Mouse (Mus musculus): ENCODE data around the gene Peg10. TPM values are rescaled to one million over a fixed set of nuclear protein-coding genes. Genes with fewer than 3 reads are reported as not detected.
"Not testable (repeated sequence)": the region's sequence is repeated elsewhere in the genome, so short reads cannot be mapped to it uniquely, and the experiment has no call there.

Gene Peg10
- polyA plus RNA-seq, 1 experiment = 0.91 TPM

- no peak overlapping the region for H3K27ac ChIP-seq (replicated peaks; ENCODE audit: low read depth, low read length)
- no peak overlapping the region for H3K4me3 ChIP-seq (ENCODE audit: insufficient read depth, low read depth, low read length)
- no peaks in the 10 kb centered on the region for H3K4me1 ChIP-seq (ENCODE audit: control insufficient read depth, insufficient read depth, insufficient read length, low read length)
Measured at GRCm38 (mm10) chr6:4738717-4739116, 8.4 kb upstream of the Peg10 start.

GRCm38 (mm10) chr6:4739522-4740355, 7.4 kb upstream of the Peg10 start:
- Histone ChIP-seq H3K4me1 (ENCODE audit: control insufficient read depth, insufficient read depth, insufficient read length, low read length) (no peaks in the 10 kb centered on the region), H3K4me3 (ENCODE audit: insufficient read depth, low read depth, low read length) (no peak overlapping the region), H3K27ac (replicated peaks; ENCODE audit: low read depth, low read length) (no peak overlapping the region)

- Histone ChIP-seq H3K27ac (replicated peaks; ENCODE audit: low read depth, low read length) (no peak overlapping the region), H3K4me1 (ENCODE audit: control insufficient read depth, insufficient read depth, insufficient read length, low read length) (no peaks in the 10 kb centered on the region), H3K4me3 (ENCODE audit: insufficient read depth, low read depth, low read length) (no peak overlapping the region)
Measured at GRCm38 (mm10) chr6:4740511-4740910, 6.6 kb upstream of the Peg10 start.

GRCm38 (mm10) chr6:4746036-4746695, 940 bp upstream of the Peg10 start:
- Histone ChIP-seq H3K4me1 (ENCODE audit: control insufficient read depth, insufficient read depth, insufficient read length, low read length) (no peaks in the 10 kb centered on the region), H3K27ac (replicated peaks; ENCODE audit: low read depth, low read length) (peak overlapping the region; percentile 67; the same call in 1 of the 2 replicates), H3K4me3 (ENCODE audit: insufficient read depth, low read depth, low read length) (peak overlapping the region; percentile 93)

GRCm38 (mm10) chr6:4747677-4748505, 785 bp downstream of the Peg10 start:
- Histone ChIP-seq H3K27ac (replicated peaks; ENCODE audit: low read depth, low read length) (no peak overlapping the region), H3K4me3 (ENCODE audit: insufficient read depth, low read depth, low read length) (peak overlapping the region; percentile 56), H3K4me1 (ENCODE audit: control insufficient read depth, insufficient read depth, insufficient read length, low read length) (no peaks in the 10 kb centered on the region)

GRCm38 (mm10) chr6:4748506-4748961, 1.4 kb downstream of the Peg10 start:
- no peaks in the 10 kb centered on the region for H3K4me1 ChIP-seq (ENCODE audit: control insufficient read depth, insufficient read depth, insufficient read length, low read length)
- H3K27ac ChIP-seq (replicated peaks; ENCODE audit: low read depth, low read length) = no peak overlapping the region
- peak overlapping the region; percentile 56 for H3K4me3 ChIP-seq (ENCODE audit: insufficient read depth, low read depth, low read length)

GRCm38 (mm10) chr6:4749091-4749490, 2.0 kb downstream of the Peg10 start:
- H3K27ac ChIP-seq (replicated peaks; ENCODE audit: low read depth, low read length) = no peak overlapping the region
- H3K4me3 ChIP-seq (ENCODE audit: insufficient read depth, low read depth, low read length) = no peak overlapping the region
- H3K4me1 ChIP-seq (ENCODE audit: control insufficient read depth, insufficient read depth, insufficient read length, low read length) = no peaks in the 10 kb centered on the region

- no peak overlapping the region for H3K4me3 ChIP-seq (ENCODE audit: insufficient read depth, low read depth, low read length)
- no peak overlapping the region for H3K27ac ChIP-seq (replicated peaks; ENCODE audit: low read depth, low read length)
- no peaks in the 10 kb centered on the region for H3K4me1 ChIP-seq (ENCODE audit: control insufficient read depth, insufficient read depth, insufficient read length, low read length)
Measured at GRCm38 (mm10) chr6:4751355-4751754, 4.2 kb downstream of the Peg10 start.

- no peaks in the 10 kb centered on the region for H3K4me1 ChIP-seq (ENCODE audit: control insufficient read depth, insufficient read depth, insufficient read length, low read length)
- no peak overlapping the region for H3K4me3 ChIP-seq (ENCODE audit: insufficient read depth, low read depth, low read length)
- no peak overlapping the region for H3K27ac ChIP-seq (replicated peaks; ENCODE audit: low read depth, low read length)
Measured at GRCm38 (mm10) chr6:4754286-4754685, 7.2 kb downstream of the Peg10 start.

- Histone ChIP-seq H3K27ac (replicated peaks; ENCODE audit: low read depth, low read length) (no peak overlapping the region), H3K4me1 (ENCODE audit: control insufficient read depth, insufficient read depth, insufficient read length, low read length) (no peaks in the 10 kb centered on the region), H3K4me3 (ENCODE audit: insufficient read depth, low read depth, low read length) (no peak overlapping the region)
Measured at GRCm38 (mm10) chr6:4754886-4755285, 7.8 kb downstream of the Peg10 start.

- not testable (repeated sequence) for H3K4me1 ChIP-seq (ENCODE audit: control insufficient read depth, insufficient read depth, insufficient read length, low read length); H3K27ac ChIP-seq (replicated peaks; ENCODE audit: low read depth, low read length); H3K4me3 ChIP-seq (ENCODE audit: insufficient read depth, low read depth, low read length)
Measured at GRCm38 (mm10) chr6:4761415-4762142, 14.5 kb downstream of the Peg10 start.

- H3K4me3 ChIP-seq (ENCODE audit: insufficient read depth, low read depth, low read length) = no peak overlapping the region
- H3K4me1 ChIP-seq (ENCODE audit: control insufficient read depth, insufficient read depth, insufficient read length, low read length) = no peaks in the 10 kb centered on the region
- H3K27ac ChIP-seq (replicated peaks; ENCODE audit: low read depth, low read length) = no peak overlapping the region
Measured at GRCm38 (mm10) chr6:4762252-4762651, 15.1 kb downstream of the Peg10 start.

- Histone ChIP-seq H3K4me3 (ENCODE audit: insufficient read depth, low read depth, low read length) (no peak overlapping the region), H3K27ac (replicated peaks; ENCODE audit: low read depth, low read length) (no peak overlapping the region), H3K4me1 (ENCODE audit: control insufficient read depth, insufficient read depth, insufficient read length, low read length) (no peaks in the 10 kb centered on the region; the same call in 1 of the 2 replicates)
Measured at GRCm38 (mm10) chr6:4796281-4796680, 49.2 kb downstream of the Peg10 start.

GRCm38 (mm10) chr6:4797317-4797716, 50.2 kb downstream of the Peg10 start:
- not testable (repeated sequence) for H3K4me1 ChIP-seq (ENCODE audit: control insufficient read depth, insufficient read depth, insufficient read length, low read length); H3K4me3 ChIP-seq (ENCODE audit: insufficient read depth, low read depth, low read length); H3K27ac ChIP-seq (replicated peaks; ENCODE audit: low read depth, low read length)

All from brown adipose tissue, adult 24 weeks (tissue).